Mouse (Mus musculus) MEL-GATA-1-ER (cell line): ENCODE data around the gene Stat1.

Experiments
- DNase-seq: peaks from one replicate; pipeline ENCODE4 v3.0.0-alpha.2; 2012; ENCODE audit warnings: low read depth; ENCODE audit errors: extremely low read depth

Gene Stat1

GRCm38 (mm10) chr1:52118860-52119591 is at the start of gene Stat1:
Gene Stat1, plus strand, starts transcription at chr1:52119440.
- DNase-seq = peak; percentile 81

- DNase-seq = no peak
Measured at GRCm38 (mm10) chr1:52079724-52080367, 39.4 kb upstream of the Stat1 start.

GRCm38 (mm10) chr1:52080375-52080774 is 38.9 kb upstream of the Stat1 start:
- DNase-seq = no peak

GRCm38 (mm10) chr1:52086236-52086635 is 33.0 kb upstream of the Stat1 start:
- no peak for DNase-seq

- DNase-seq = no peak
Measured at GRCm38 (mm10) chr1:52087128-52087527, 32.1 kb upstream of the Stat1 start.

GRCm38 (mm10) chr1:52088634-52089033 is 30.6 kb upstream of the Stat1 start:
- DNase-seq = no peak

GRCm38 (mm10) chr1:52098618-52099232 is 20.5 kb upstream of the Stat1 start:
- DNase-seq = peak; percentile 39

GRCm38 (mm10) chr1:52100496-52100895 is 18.7 kb upstream of the Stat1 start:
- no peak for DNase-seq

GRCm38 (mm10) chr1:52102795-52103194 is 16.4 kb upstream of the Stat1 start:
- no peak for DNase-seq

- DNase-seq = no peak
Measured at GRCm38 (mm10) chr1:52107206-52107605, 12.0 kb upstream of the Stat1 start.

- no peak for DNase-seq
Measured at GRCm38 (mm10) chr1:52111217-52111616, 8.0 kb upstream of the Stat1 start.

- no peak for DNase-seq
Measured at GRCm38 (mm10) chr1:52112301-52112700, 6.9 kb upstream of the Stat1 start.

GRCm38 (mm10) chr1:52113067-52113665 is 6.1 kb upstream of the Stat1 start:
- DNase-seq = peak; percentile 16

- peak; percentile 92 for DNase-seq
Measured at GRCm38 (mm10) chr1:52113666-52114069, 5.6 kb upstream of the Stat1 start.

- no peak for DNase-seq
Measured at GRCm38 (mm10) chr1:52116441-52116840, 2.8 kb upstream of the Stat1 start.

- no peak for DNase-seq
Measured at GRCm38 (mm10) chr1:52117777-52118176, 1.5 kb upstream of the Stat1 start.

- peak; percentile 29 for DNase-seq
Measured at GRCm38 (mm10) chr1:52119691-52120090, 451 bp downstream of the Stat1 start.

GRCm38 (mm10) chr1:52120191-52120590 is 951 bp downstream of the Stat1 start:
- DNase-seq = peak; percentile 28

GRCm38 (mm10) chr1:52121052-52121451 is 1.8 kb downstream of the Stat1 start:
- no peak for DNase-seq

GRCm38 (mm10) chr1:52124818-52125217 is 5.6 kb downstream of the Stat1 start:
- DNase-seq = no peak

GRCm38 (mm10) chr1:52127350-52127749 is 8.1 kb downstream of the Stat1 start:
- DNase-seq = no peak

- no peak for DNase-seq
Measured at GRCm38 (mm10) chr1:52129794-52130193, 10.6 kb downstream of the Stat1 start.
